Mouse (Mus musculus): ENCODE results near the gene Mxd3. TPM values are rescaled to one million over a fixed set of nuclear protein-coding genes. Genes with fewer than 3 reads are reported as not detected.

Gene Mxd3
- total and polyA plus RNA-seq, 2 experiments from 2014 or later: 11.2 to 16.3 TPM

DNA sequence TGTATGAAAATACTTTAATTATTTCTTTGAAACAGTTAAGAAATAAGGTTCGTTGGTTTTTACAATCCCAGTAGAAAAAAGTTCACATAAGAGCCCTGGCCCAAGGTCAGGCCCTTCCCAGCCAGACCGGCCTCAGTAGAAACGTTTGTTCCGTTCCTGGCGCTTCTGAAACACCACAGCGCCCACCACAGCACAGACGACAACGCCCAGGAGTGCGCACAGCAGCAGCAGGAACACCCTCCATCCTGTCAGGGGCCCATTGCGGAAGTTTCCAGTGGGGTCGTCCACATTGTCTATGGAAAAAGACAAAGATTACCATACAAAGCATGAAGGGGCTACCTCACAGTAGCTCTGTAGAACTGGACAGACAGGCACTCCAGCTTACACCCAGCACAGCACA, 17.1 kb upstream of the Mxd3 start:
- no peak overlapping the region for H3K27ac ChIP-seq

DNA sequence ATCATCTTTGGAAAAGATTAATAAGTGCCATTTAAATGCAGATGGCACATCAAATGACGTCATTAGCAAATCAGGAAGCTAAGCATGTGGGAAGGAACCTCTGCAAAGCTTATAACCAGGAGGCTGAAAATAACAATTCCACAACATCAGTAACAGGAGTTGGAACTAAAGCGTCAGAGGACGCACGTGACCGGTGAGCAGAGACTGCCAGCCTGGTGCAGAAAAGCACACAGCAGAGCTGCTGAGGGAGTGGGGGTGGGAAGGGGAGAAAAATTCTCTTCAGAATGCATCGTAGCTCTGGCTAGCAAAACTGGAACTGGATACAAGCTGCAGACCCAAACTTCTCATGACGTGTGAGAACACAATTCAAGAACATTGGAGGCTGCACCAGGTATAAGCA, 14.7 kb upstream of the Mxd3 start:
- H3K27ac ChIP-seq: no peak overlapping the region
- H3K4me2 ChIP-seq (ENCODE audit: low read depth, low read length): no peak overlapping the region
- DNase-seq (ENCODE audit: low spot score) (no peak), ATAC-seq (no peak)
- peaks cover 44% of the 10 kb centered on the region for H3K36me3 ChIP-seq (ENCODE audit: insufficient read depth, low read length)
- H3K4me3 ChIP-seq (ENCODE audit: low read length): no peak overlapping the region
- TF ChIP-seq CTCF (IDR thresholded peaks at IDR 0.05; ENCODE audit: low read depth): no peak
- no peaks in the 10 kb centered on the region for H3K27me3 ChIP-seq (ENCODE audit: insufficient read depth, low read length)
- WGBS: 88% methylated on average over 7 of the region's 7 CpGs
- no peak overlapping the region for H3K9ac ChIP-seq (replicated peaks; ENCODE audit: low read length)
- H3K4me1 ChIP-seq (ENCODE audit: insufficient read depth, low read length): no peaks in the 10 kb centered on the region
- H3K9me3 ChIP-seq (ENCODE audit: low read length): no peaks in the 10 kb centered on the region

More for the DNA sequence above, 17.1 kb upstream of the Mxd3 start:
- no peak for ATAC-seq
- no peaks in the 10 kb centered on the region for H3K4me1 ChIP-seq (ENCODE audit: insufficient read depth, low read length)
- H3K27me3 ChIP-seq (ENCODE audit: insufficient read depth, low read length): no peaks in the 10 kb centered on the region
- H3K4me2 ChIP-seq (ENCODE audit: low read depth, low read length): no peak overlapping the region
- H3K4me3 ChIP-seq (ENCODE audit: low read length): no peak overlapping the region
- WGBS: 88% methylated on average over 11 of the region's 11 CpGs
- H3K9ac ChIP-seq (replicated peaks; ENCODE audit: low read length): no peak overlapping the region
- peaks cover 62% of the 10 kb centered on the region for H3K36me3 ChIP-seq (ENCODE audit: insufficient read depth, low read length)
- no peaks in the 10 kb centered on the region for H3K9me3 ChIP-seq (ENCODE audit: low read length)
- DNase-seq (ENCODE audit: low spot score): no peak
- TF ChIP-seq CTCF (IDR thresholded peaks at IDR 0.05; ENCODE audit: low read depth): no peak

DNA sequence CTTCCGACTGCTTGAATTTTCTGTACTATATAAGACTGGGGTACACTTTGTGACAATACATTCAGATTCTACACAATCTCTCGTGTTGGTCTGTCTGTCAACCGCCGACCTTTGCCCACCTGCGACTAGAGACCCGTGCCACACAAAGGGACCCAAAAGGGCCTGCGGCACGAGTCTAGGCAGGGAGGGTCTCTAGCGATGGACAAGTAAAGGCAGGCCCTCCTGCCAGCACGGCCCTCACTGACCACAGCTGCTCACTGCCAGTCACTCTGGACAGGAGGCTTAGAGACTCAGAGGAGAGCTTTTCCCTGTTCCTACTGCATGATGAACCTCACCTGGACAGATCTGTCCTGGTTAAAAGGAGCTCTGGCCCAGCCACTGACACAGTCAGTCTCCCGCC, 12.8 kb upstream of the Mxd3 start:
- DNase-seq (ENCODE audit: low spot score): no peak
- Histone ChIP-seq H3K27me3 (ENCODE audit: insufficient read depth, low read length) (no peaks in the 10 kb centered on the region), H3K4me2 (ENCODE audit: low read depth, low read length) (no peak overlapping the region), H3K4me3 (ENCODE audit: low read length) (no peak overlapping the region), H3K27ac (no peak overlapping the region), H3K9me3 (ENCODE audit: low read length) (no peaks in the 10 kb centered on the region), H3K9ac (replicated peaks; ENCODE audit: low read length) (no peak overlapping the region), H3K4me1 (ENCODE audit: insufficient read depth, low read length) (no peaks in the 10 kb centered on the region), H3K36me3 (ENCODE audit: insufficient read depth, low read length) (peaks cover 29% of the 10 kb centered on the region)
- 41% methylated on average over 11 of the region's 11 CpGs for WGBS
- no peak for TF ChIP-seq CTCF (IDR thresholded peaks at IDR 0.05; ENCODE audit: low read depth)
- ATAC-seq: no peak

DNA sequence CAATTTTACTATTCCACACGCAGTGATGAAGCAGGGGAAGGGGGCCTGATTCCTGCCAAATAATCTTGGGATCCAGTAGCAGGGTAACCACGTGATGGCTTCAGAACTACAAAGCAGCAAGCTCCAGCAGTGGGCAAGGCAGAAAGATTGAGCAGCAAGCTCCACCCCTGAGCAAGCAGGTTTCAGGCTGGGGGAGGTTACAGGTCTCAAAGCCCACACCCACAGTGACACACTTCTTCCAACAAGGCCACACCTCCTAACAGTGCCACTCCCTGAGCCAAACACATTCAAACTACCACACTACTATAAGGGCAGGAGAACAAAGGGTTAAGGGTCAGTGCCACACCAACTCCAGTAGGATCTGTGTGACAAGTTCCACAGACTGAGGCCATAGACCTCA, 9.6 kb upstream of the Mxd3 start:
- Histone ChIP-seq H3K9me3 (ENCODE audit: low read length) (no peaks in the 10 kb centered on the region), H3K4me1 (ENCODE audit: insufficient read depth, low read length) (no peaks in the 10 kb centered on the region), H3K4me3 (ENCODE audit: low read length) (no peak overlapping the region), H3K27me3 (ENCODE audit: insufficient read depth, low read length) (no peaks in the 10 kb centered on the region), H3K9ac (replicated peaks; ENCODE audit: low read length) (no peak overlapping the region), H3K4me2 (ENCODE audit: low read depth, low read length) (no peak overlapping the region), H3K36me3 (ENCODE audit: insufficient read depth, low read length) (no peaks in the 10 kb centered on the region), H3K27ac (no peak overlapping the region)
- DNase-seq (ENCODE audit: low spot score) (no peak), ATAC-seq (no peak)
- TF ChIP-seq CTCF (IDR thresholded peaks at IDR 0.05; ENCODE audit: low read depth): no peak
- WGBS: 42% methylated on average over 2 of the region's 2 CpGs

DNA sequence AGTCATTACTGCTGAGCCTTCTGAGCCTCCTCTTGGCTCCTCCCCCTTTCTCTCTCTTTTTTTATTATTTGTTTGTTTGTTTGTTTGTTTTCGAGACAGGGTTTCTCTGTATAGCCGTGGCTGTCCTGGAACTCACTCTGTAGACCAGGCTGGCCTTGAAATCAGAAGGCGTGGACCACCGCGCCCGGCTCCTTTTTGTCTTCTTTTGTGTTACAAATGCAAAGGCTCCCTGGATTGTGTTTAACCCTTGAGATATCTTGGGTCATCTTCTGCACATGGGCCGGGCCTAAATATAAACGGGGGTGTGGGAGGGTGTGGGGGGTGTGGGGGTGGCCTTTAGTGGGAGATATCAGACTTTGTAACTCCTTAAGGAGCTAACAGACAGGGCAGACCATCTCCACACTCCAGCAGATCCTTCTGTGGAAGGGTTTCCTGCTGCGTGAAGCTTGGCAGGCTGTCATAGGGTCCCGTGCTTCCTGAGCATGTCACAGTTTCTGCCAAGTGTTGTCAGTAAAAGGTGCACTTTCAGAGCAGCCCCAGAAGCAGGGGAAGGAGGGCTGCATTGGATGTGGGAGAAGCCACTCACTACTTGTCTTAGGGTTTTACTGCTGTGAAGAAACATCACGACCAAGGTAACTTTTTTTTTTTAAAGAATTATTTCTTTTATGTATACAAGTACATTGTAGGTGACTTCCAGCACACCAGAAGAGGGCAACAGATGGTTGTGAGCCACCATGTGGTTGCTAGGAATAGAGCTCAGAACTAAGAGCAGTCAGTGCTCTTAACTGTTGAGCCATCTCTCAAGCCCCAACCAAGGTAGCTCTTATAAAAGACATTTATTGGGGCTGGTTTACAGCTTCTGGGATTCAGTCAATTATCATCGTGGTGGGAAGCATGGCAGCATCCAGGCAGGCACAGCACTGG, 8.8 kb upstream of the Mxd3 start:
- Histone ChIP-seq H3K4me3 (ENCODE audit: low read length) (no peak overlapping the region), H3K4me1 (ENCODE audit: insufficient read depth, low read length) (no peaks in the 10 kb centered on the region), H3K9me3 (ENCODE audit: low read length) (no peaks in the 10 kb centered on the region), H3K27ac (no peak overlapping the region), H3K36me3 (ENCODE audit: insufficient read depth, low read length) (no peaks in the 10 kb centered on the region), H3K27me3 (ENCODE audit: insufficient read depth, low read length) (no peaks in the 10 kb centered on the region), H3K9ac (replicated peaks; ENCODE audit: low read length) (no peak overlapping the region), H3K4me2 (ENCODE audit: low read depth, low read length) (no peak overlapping the region)
- ATAC-seq: peak; percentile 24; the same call in 1 of the 2 replicates
- peak; percentile 61 for DNase-seq (ENCODE audit: low spot score)
- no peak for TF ChIP-seq CTCF (IDR thresholded peaks at IDR 0.05; ENCODE audit: low read depth)
- WGBS: 49% methylated on average over 12 of the region's 12 CpGs

DNA sequence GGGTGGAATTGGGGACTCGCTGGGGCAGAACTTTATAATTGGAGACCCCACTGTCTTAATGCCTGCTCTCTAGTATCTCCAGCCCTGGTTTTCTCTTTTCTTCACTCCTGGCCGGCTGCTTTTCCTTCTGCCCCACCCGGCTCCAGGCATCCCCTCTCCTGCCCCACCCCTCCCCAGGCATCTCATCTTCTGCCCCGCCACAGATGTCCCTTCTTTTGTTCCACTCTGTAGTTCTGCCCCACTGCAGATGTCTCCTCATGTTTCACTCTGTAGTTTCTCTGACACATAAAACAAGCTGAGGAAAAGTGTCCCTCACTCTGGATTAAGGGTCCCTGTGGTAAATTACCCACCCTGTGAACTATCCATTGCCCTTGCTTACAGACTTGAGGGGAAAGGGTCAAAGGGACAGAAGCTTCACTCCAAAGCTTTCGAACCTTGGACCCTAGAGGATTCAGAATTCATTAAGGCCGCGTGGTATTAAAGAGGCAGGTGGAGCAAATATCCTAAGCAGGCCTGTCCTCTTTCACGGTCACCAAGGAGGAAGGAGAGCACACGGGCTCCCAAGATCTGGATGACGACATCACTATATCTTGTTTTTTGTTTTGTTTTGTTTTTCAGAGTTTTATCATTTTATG, 7.8 kb upstream of the Mxd3 start:
- H3K4me3 ChIP-seq (ENCODE audit: low read length): no peak overlapping the region
- H3K36me3 ChIP-seq (ENCODE audit: insufficient read depth, low read length): no peaks in the 10 kb centered on the region
- ATAC-seq: no peak
- no peak overlapping the region for H3K4me2 ChIP-seq (ENCODE audit: low read depth, low read length)
- no peaks in the 10 kb centered on the region for H3K27me3 ChIP-seq (ENCODE audit: insufficient read depth, low read length)
- H3K27ac ChIP-seq: no peak overlapping the region
- H3K4me1 ChIP-seq (ENCODE audit: insufficient read depth, low read length): no peaks in the 10 kb centered on the region
- WGBS: 62% methylated on average over 10 of the region's 10 CpGs
- H3K9ac ChIP-seq (replicated peaks; ENCODE audit: low read length): no peak overlapping the region
- DNase-seq (ENCODE audit: low spot score): no peak
- TF ChIP-seq CTCF (IDR thresholded peaks at IDR 0.05; ENCODE audit: low read depth): no peak
- H3K9me3 ChIP-seq (ENCODE audit: low read length): no peaks in the 10 kb centered on the region

DNA sequence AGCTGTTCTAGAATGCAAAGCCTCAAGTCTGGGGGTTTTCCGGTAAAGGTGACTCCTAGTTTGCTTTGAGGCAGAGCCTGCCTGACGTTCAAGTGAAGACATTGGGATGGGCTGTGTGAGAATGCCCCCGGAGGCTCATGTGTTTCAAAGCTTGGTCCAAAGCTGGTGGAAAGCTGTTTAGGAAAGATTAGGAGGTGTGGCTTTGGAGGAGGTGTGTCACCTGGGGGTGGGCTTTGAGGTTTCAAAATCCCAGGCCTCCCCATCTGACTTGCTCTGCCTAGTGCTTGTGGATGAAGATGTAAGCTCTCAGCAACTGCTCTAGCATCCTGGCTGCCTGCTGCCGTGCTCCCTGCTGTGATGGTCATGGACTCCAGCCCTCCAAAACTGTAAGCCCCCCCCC, 6.1 kb upstream of the Mxd3 start:
- Histone ChIP-seq H3K4me3 (ENCODE audit: low read length) (no peak overlapping the region), H3K9me3 (ENCODE audit: low read length) (no peaks in the 10 kb centered on the region), H3K27me3 (ENCODE audit: insufficient read depth, low read length) (no peaks in the 10 kb centered on the region), H3K36me3 (ENCODE audit: insufficient read depth, low read length) (no peaks in the 10 kb centered on the region), H3K9ac (replicated peaks; ENCODE audit: low read length) (no peak overlapping the region), H3K4me1 (ENCODE audit: insufficient read depth, low read length) (no peaks in the 10 kb centered on the region), H3K27ac (no peak overlapping the region), H3K4me2 (ENCODE audit: low read depth, low read length) (no peak overlapping the region)
- DNase-seq (ENCODE audit: low spot score): no peak
- no peak for ATAC-seq
- 88% methylated on average over 4 of the region's 4 CpGs for WGBS
- no peak for TF ChIP-seq CTCF (IDR thresholded peaks at IDR 0.05; ENCODE audit: low read depth)
